Comparison of ENCODE assay signal across 8 mouse cellular contexts in the genomic region with DNA sequence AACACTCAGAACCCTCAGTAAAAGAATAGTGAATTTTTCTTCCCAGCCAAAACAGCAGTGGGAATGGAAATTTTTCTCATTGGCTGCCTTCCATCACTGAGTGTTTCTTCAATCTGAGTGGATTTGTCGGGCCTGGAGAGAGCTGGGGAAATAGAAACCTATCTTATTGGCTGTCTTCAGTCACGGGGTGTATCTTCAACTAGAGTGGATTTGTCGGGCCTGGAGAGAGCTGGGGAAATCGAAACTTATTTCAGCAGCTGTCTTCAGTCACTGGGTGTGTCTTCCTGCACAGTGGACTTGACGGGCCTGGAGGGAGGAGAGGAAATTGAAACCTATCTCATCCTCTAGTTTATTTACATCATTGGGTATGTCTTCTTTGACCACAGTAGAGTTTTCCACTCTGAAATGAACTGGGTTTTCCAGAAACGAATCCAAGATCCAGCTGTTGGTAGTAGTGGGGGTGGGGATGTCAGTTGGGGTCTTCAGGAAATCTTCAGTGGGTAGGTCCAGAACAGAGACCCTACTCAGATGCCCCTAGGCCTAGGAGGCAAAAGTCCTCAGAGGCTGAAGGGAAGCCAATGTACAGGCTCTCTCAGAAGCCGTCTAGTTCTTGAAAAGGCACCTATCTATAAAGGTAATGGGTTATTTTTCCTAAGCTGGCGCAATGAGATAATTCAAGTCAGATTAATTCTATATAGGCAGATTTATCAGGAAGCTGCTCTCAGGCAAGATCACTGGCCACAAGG. TPM values are rescaled to one million over a fixed set of nuclear protein-coding genes. Genes with fewer than 3 reads are reported as not detected.
A peak's percentile ranks its signal among the peaks of the same experiment; 100 is the strongest.
DNase-seq lines count a peak whose midpoint lies in the region; ATAC-seq and TF ChIP-seq lines count a peak whose summit lies in the region.

TSS of gene Ifi27 (plus strand) at position 226 of the 746 bp plus-strand sequence.

- no peak for TF ChIP-seq CTCF in brain, embryonic 14.5 days (IDR thresholded peaks at IDR 0.05; ENCODE audit: borderline replicate concordance, extremely low read depth, insufficient read depth, insufficient read length)

- H3K4me2 ChIP-seq in heart, embryonic 14.5 days (ENCODE audit: low read length): peak within 1 kb of the TSS; percentile 51

- peak within 1 kb of the TSS; percentile 34; the same call in 1 of the 2 replicates for H3K9ac ChIP-seq in heart, embryonic 14.5 days (ENCODE audit: low read length)

- DNase-seq in right cerebral cortex, adult 18-20 months: peak; percentile 82
- DNase-seq in right cerebral cortex, postnatal 4 days: no peak
- DNase-seq in brain, embryonic 14.5 days (ENCODE audit: low read depth): peak; percentile 13
- DNase-seq in layer of hippocampus, adult 11-12 months (ENCODE audit: low spot score): peak; percentile 78
- peak; percentile 85 to 93 for DNase-seq in lung, adult 18-20 months
- peak; percentile 58 for DNase-seq in spleen, adult 12 weeks (ENCODE audit: low spot score)
- DNase-seq in cerebellum, postnatal 25 days: no peak

- no peak for TF ChIP-seq POLR2A in brain, embryonic 14.5 days (IDR thresholded peaks at IDR 0.05; ENCODE audit: borderline replicate concordance, extremely low read depth, insufficient read depth, insufficient read length, poor library complexity, severe bottlenecking)

- peak within 1 kb of the TSS; percentile 15 to 72; a peak in 3 of 4 replicates for H3K27ac ChIP-seq in heart, embryonic 14.5 days (replicated peaks in 1 of 2; ENCODE audit: control insufficient read depth in 1 of 2, insufficient read depth in 1 of 2, low read depth in 2 of 2, low read length in 2 of 2)

- no peaks in the 10 kb centered on the region for H3K27me3 ChIP-seq in heart, embryonic 14.5 days (ENCODE audit: control insufficient read depth, insufficient read depth, low read length)

- no peaks in the 10 kb centered on the region for H3K4me1 ChIP-seq in heart, embryonic 14.5 days (ENCODE audit: control insufficient read depth in 2 of 2, insufficient read depth in 2 of 2, low read length in 2 of 2)

- peak; percentile 90 for ATAC-seq in heart, embryonic 14.5 days (ENCODE audit: insufficient number of reproducible peaks, insufficient read depth, low FRiP score, low read depth)

- peak within 1 kb of the TSS; percentile 3 to 22; a peak in 2 of 4 replicates for H3K4me3 ChIP-seq in heart, embryonic 14.5 days (ENCODE audit: control insufficient read depth in 1 of 2, insufficient read depth in 1 of 2, low read depth in 1 of 2, low read length in 2 of 2)

- no peaks in the 10 kb centered on the region for H3K36me3 ChIP-seq in heart, embryonic 14.5 days (ENCODE audit: control insufficient read depth, insufficient read depth, low read length)

- WGBS in heart, embryonic 14.5 days: 48% methylated on average over 8 of the region's 8 CpGs

- H3K9me3 ChIP-seq in heart, embryonic 14.5 days (ENCODE audit: control insufficient read depth, low read length): no peaks in the 10 kb centered on the region

RNA-seq across cellular contexts. Expression of gene Ifi27, which starts in this region (rescaled TPM):
- polyA plus RNA-seq in brain, embryonic 14.5 days (2012; rRNA removed): 10.6 and 11.2 TPM in 2 replicates
- polyA plus RNA-seq in heart, embryonic 14.5 days (2014; fragmentation: Nextera tagmentation; extraction: Ambion mirVana): 34.7 and 38.4 TPM in 2 replicates

Comparison
In these comparisons a context has a peak if more than half of its experiments do, and no peak if none do; other contexts are left out.
1. DNase-seq: peak in right cerebral cortex, adult 18-20 months (single experiment), brain, embryonic 14.5 days (single experiment), layer of hippocampus, adult 11-12 months (single experiment), lung, adult 18-20 months (2 of 2) and spleen, adult 12 weeks (single experiment); none in right cerebral cortex, postnatal 4 days (single experiment) and cerebellum, postnatal 25 days (0 of 2).